Mouse (Mus musculus) small intestine, adult 2 months (tissue): ENCODE data around the gene Lrrc66.

Source experiments
- CTCF ChIP-seq: fragments of 200-500 bp; IDR thresholded peaks from 2 replicates; pipeline ENCODE4 v1.5.1; 2012; ENCODE audit warnings: low read depth, mild to moderate bottlenecking, control low read depth, inconsistent platforms, low read length, moderate library complexity, mixed read lengths; ENCODE audit not compliant: insufficient replicate concordance, insufficient read length; ENCODE audit errors: extremely low read depth
- POLR2A ChIP-seq: fragments of 200-500 bp; IDR thresholded peaks from 2 replicates; pipeline ENCODE4 v1.6.1; 2012; ENCODE audit warnings: low read depth, mild to moderate bottlenecking, control low read depth, inconsistent platforms, low read length, moderate library complexity

GRCm38 (mm10) chr5:73574616-73575015, 57.7 kb downstream of the Lrrc66 start:
- TF ChIP-seq POLR2A (no peak), CTCF (no peak)
